Mouse (Mus musculus): ENCODE measurements at regions not wholly inside any gene's neighbourhood (a gene's known extent, or its start where the extent isn't known, plus 50 kb on each side); places are given as distances from the start of the nearest gene placed in this dataset.

GRCm38 (mm10) chr3:21638886-21639285, 437.6 kb upstream of the Tbl1xr1 start:
- no peaks in the 10 kb centered on the region for H3K4me1 ChIP-seq (ENCODE audit: control insufficient read depth, low read depth, low read length)
- H3K27ac ChIP-seq (ENCODE audit: low read length) = no peak overlapping the region
- H3K9ac ChIP-seq (ENCODE audit: low read depth, low read length) = no peak overlapping the region
- H3K9me3 ChIP-seq (replicated peaks; ENCODE audit: control insufficient read depth, low read length) = no peaks in the 10 kb centered on the region
- WGBS (ENCODE audit: insufficient replicate concordance) = 63% methylated on average over 5 of the region's 5 CpGs
- H3K36me3 ChIP-seq (ENCODE audit: control insufficient read depth, insufficient read depth) = no peaks in the 10 kb centered on the region
- H3K4me3 ChIP-seq (ENCODE audit: low read depth, low read length) = no peak overlapping the region
- H3K27me3 ChIP-seq (ENCODE audit: control insufficient read depth, insufficient read depth, low read depth, low read length) = no peaks in the 10 kb centered on the region
- H3K4me2 ChIP-seq (ENCODE audit: low read depth, low read length) = no peak overlapping the region
- ATAC-seq (ENCODE audit: low read depth) = no peak

GRCm38 (mm10) chr3:21639576-21639975, 436.9 kb upstream of the Tbl1xr1 start:
- Histone ChIP-seq H3K36me3 (ENCODE audit: control insufficient read depth, insufficient read depth) (no peaks in the 10 kb centered on the region), H3K9me3 (replicated peaks; ENCODE audit: control insufficient read depth, low read length) (no peaks in the 10 kb centered on the region), H3K27ac (ENCODE audit: low read length) (no peak overlapping the region), H3K4me2 (ENCODE audit: low read depth, low read length) (no peak overlapping the region), H3K4me3 (ENCODE audit: low read depth, low read length) (no peak overlapping the region), H3K27me3 (ENCODE audit: control insufficient read depth, insufficient read depth, low read depth, low read length) (no peaks in the 10 kb centered on the region), H3K9ac (ENCODE audit: low read depth, low read length) (no peak overlapping the region), H3K4me1 (ENCODE audit: control insufficient read depth, low read depth, low read length) (no peaks in the 10 kb centered on the region)
- WGBS (ENCODE audit: insufficient replicate concordance) = 17% methylated on average over 5 of the region's 5 CpGs
- ATAC-seq (ENCODE audit: low read depth) = no peak

DNA sequence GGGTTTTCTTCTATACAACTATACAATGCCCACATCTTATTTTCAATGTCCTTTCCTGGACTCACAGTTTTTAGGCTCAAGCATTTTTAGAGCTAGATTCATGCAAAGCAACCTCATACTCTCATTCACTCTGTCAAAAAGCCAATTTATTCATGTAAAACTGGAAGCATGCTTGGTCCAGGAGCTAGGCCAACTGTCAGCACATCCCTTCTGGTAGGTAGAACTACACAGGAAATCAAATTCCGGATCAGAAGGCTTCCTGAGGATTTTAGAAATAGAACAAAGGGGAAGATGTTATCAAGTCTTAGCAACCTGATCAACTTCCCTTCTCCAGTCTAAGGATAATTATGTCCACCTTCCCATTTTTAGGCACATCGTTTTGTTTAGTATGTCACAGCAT, 432.4 kb upstream of the Tbl1xr1 start:
- Histone ChIP-seq H3K27ac (ENCODE audit: low read length) (no peak overlapping the region), H3K4me1 (ENCODE audit: control insufficient read depth, low read depth, low read length) (no peaks in the 10 kb centered on the region), H3K36me3 (ENCODE audit: control insufficient read depth, insufficient read depth) (no peaks in the 10 kb centered on the region), H3K9me3 (replicated peaks; ENCODE audit: control insufficient read depth, low read length) (no peaks in the 10 kb centered on the region), H3K9ac (ENCODE audit: low read depth, low read length) (no peak overlapping the region), H3K4me3 (ENCODE audit: low read depth, low read length) (no peak overlapping the region), H3K27me3 (ENCODE audit: control insufficient read depth, insufficient read depth, low read depth, low read length) (no peaks in the 10 kb centered on the region), H3K4me2 (ENCODE audit: low read depth, low read length) (no peak overlapping the region)
- no peak for ATAC-seq (ENCODE audit: low read depth)
- WGBS (ENCODE audit: insufficient replicate concordance) = 29% methylated on average over 2 of the region's 2 CpGs

DNA sequence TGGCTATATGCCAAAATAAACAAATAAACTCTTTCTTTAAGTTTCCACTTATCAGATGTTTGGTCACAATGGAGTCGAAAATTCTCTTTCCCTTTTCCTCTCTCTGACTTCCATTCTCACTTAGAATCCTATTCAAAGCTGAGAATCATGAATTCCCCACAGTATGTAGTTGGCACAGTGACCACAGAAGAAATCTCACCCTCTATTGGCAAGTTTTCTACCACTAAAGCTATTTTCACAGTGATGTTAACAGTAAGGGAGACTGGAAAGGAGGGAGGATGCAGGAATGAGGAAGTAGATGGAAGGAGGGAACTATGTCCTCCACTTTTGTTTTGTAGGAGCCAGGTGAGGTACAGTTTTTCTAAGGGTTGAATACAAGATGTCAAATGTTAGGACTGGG, 431.2 kb upstream of the Tbl1xr1 start:
- no peak for ATAC-seq (ENCODE audit: low read depth)
- 30% methylated on average over 1 of the region's 1 CpGs for WGBS (ENCODE audit: insufficient replicate concordance)
- no peaks in the 10 kb centered on the region for H3K36me3 ChIP-seq (ENCODE audit: control insufficient read depth, insufficient read depth)

GRCm38 (mm10) chr3:21649885-21650469, 426.5 kb upstream of the Tbl1xr1 start:
- Histone ChIP-seq H3K36me3 (ENCODE audit: control insufficient read depth, insufficient read depth) (no peaks in the 10 kb centered on the region), H3K4me2 (ENCODE audit: low read depth, low read length) (no peak overlapping the region), H3K27ac (ENCODE audit: low read length) (no peak overlapping the region), H3K9ac (ENCODE audit: low read depth, low read length) (no peak overlapping the region), H3K27me3 (ENCODE audit: control insufficient read depth, insufficient read depth, low read depth, low read length) (no peaks in the 10 kb centered on the region), H3K4me3 (ENCODE audit: low read depth, low read length) (no peak overlapping the region), H3K4me1 (ENCODE audit: control insufficient read depth, low read depth, low read length) (no peaks in the 10 kb centered on the region), H3K9me3 (replicated peaks; ENCODE audit: control insufficient read depth, low read length) (no peaks in the 10 kb centered on the region)
- no peak for ATAC-seq (ENCODE audit: low read depth)
- 53% methylated on average over 8 of the region's 8 CpGs for WGBS (ENCODE audit: insufficient replicate concordance)

More for the DNA sequence above, 431.2 kb upstream of the Tbl1xr1 start:
- Histone ChIP-seq H3K9me3 (replicated peaks; ENCODE audit: control insufficient read depth, low read length) (no peaks in the 10 kb centered on the region), H3K4me3 (ENCODE audit: low read depth, low read length) (no peak overlapping the region), H3K27me3 (ENCODE audit: control insufficient read depth, insufficient read depth, low read depth, low read length) (no peaks in the 10 kb centered on the region), H3K9ac (ENCODE audit: low read depth, low read length) (no peak overlapping the region), H3K27ac (ENCODE audit: low read length) (no peak overlapping the region), H3K4me1 (ENCODE audit: control insufficient read depth, low read depth, low read length) (no peaks in the 10 kb centered on the region), H3K4me2 (ENCODE audit: low read depth, low read length) (no peak overlapping the region)

GRCm38 (mm10) chr3:21655301-21655700, 421.2 kb upstream of the Tbl1xr1 start:
- WGBS (ENCODE audit: insufficient replicate concordance) = 64% methylated on average over 2 of the region's 2 CpGs
- Histone ChIP-seq H3K36me3 (ENCODE audit: control insufficient read depth, insufficient read depth) (no peaks in the 10 kb centered on the region), H3K4me3 (ENCODE audit: low read depth, low read length) (no peak overlapping the region), H3K27ac (ENCODE audit: low read length) (no peak overlapping the region), H3K9me3 (replicated peaks; ENCODE audit: control insufficient read depth, low read length) (no peaks in the 10 kb centered on the region), H3K4me2 (ENCODE audit: low read depth, low read length) (no peak overlapping the region), H3K27me3 (ENCODE audit: control insufficient read depth, insufficient read depth, low read depth, low read length) (no peaks in the 10 kb centered on the region), H3K4me1 (ENCODE audit: control insufficient read depth, low read depth, low read length) (no peaks in the 10 kb centered on the region), H3K9ac (ENCODE audit: low read depth, low read length) (no peak overlapping the region)
- no peak for ATAC-seq (ENCODE audit: low read depth)

GRCm38 (mm10) chr3:21667349-21668143, 408.9 kb upstream of the Tbl1xr1 start:
- H3K9me3 ChIP-seq (replicated peaks; ENCODE audit: control insufficient read depth, low read length) = no peaks in the 10 kb centered on the region
- no peaks in the 10 kb centered on the region for H3K4me1 ChIP-seq (ENCODE audit: control insufficient read depth, low read depth, low read length)
- no peak overlapping the region for H3K27ac ChIP-seq (ENCODE audit: low read length)
- no peak overlapping the region for H3K4me3 ChIP-seq (ENCODE audit: low read depth, low read length)
- 31% methylated on average over 5 of the region's 5 CpGs for WGBS (ENCODE audit: insufficient replicate concordance)
- H3K4me2 ChIP-seq (ENCODE audit: low read depth, low read length) = no peak overlapping the region
- no peaks in the 10 kb centered on the region for H3K27me3 ChIP-seq (ENCODE audit: control insufficient read depth, insufficient read depth, low read depth, low read length)
- no peak for ATAC-seq (ENCODE audit: low read depth)
- no peak overlapping the region for H3K9ac ChIP-seq (ENCODE audit: low read depth, low read length)
- no peaks in the 10 kb centered on the region for H3K36me3 ChIP-seq (ENCODE audit: control insufficient read depth, insufficient read depth)

DNA sequence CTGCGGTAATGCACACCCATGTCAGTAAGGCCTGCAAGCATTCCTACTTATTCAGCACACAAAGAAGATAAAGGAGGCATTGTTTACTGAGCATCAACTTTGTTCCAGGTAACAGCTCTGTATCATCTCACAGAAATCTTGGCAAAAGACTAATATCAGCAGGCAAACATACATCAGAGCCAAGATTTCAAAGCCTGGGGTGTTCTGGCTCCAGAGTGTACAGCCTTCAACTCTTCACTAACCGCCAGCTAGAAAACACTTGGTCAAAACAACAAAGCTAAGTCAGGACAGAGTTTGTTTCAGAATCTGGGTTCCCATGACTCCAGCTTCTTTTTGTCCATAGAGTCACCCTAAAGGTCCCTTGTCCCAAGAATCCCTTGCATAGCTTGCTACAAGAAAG, 404.6 kb upstream of the Tbl1xr1 start:
- H3K9me3 ChIP-seq (replicated peaks; ENCODE audit: control insufficient read depth, low read length) = no peaks in the 10 kb centered on the region
- ATAC-seq (ENCODE audit: low read depth) = no peak
- H3K27ac ChIP-seq (ENCODE audit: low read length) = no peak overlapping the region
- no peak overlapping the region for H3K4me3 ChIP-seq (ENCODE audit: low read depth, low read length)
- H3K36me3 ChIP-seq (ENCODE audit: control insufficient read depth, insufficient read depth) = no peaks in the 10 kb centered on the region
- no peaks in the 10 kb centered on the region for H3K4me1 ChIP-seq (ENCODE audit: control insufficient read depth, low read depth, low read length)
- H3K9ac ChIP-seq (ENCODE audit: low read depth, low read length) = no peak overlapping the region
- no peak overlapping the region for H3K4me2 ChIP-seq (ENCODE audit: low read depth, low read length)
- 60% methylated on average over 2 of the region's 2 CpGs for WGBS (ENCODE audit: insufficient replicate concordance)
- H3K27me3 ChIP-seq (ENCODE audit: control insufficient read depth, insufficient read depth, low read depth, low read length) = no peaks in the 10 kb centered on the region

DNA sequence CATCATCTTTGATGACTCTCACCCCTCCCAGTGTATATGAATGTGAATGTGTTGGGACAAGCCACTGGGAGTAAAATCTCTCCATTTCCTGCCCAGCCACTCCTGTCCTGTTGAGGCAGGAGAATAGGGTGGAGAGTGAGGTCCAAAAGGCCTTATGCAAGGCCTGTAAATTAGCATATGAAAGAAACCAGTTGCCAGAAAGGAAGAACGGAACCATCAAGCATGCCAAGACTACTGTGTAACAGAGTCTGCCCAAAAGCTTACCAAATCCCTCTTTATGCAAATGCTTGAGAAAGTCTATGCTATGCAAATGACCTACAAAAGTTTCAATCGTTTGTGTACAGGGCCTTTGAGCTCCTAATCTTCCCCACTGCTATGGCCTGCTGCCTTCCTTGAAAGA, 404.0 kb upstream of the Tbl1xr1 start:
- H3K4me2 ChIP-seq (ENCODE audit: low read depth, low read length) = no peak overlapping the region
- no peak overlapping the region for H3K9ac ChIP-seq (ENCODE audit: low read depth, low read length)
- 58% methylated on average over 2 of the region's 2 CpGs for WGBS (ENCODE audit: insufficient replicate concordance)
- no peaks in the 10 kb centered on the region for H3K36me3 ChIP-seq (ENCODE audit: control insufficient read depth, insufficient read depth)
- H3K27me3 ChIP-seq (ENCODE audit: control insufficient read depth, insufficient read depth, low read depth, low read length) = no peaks in the 10 kb centered on the region
- no peak overlapping the region for H3K4me3 ChIP-seq (ENCODE audit: low read depth, low read length)
- no peak overlapping the region for H3K27ac ChIP-seq (ENCODE audit: low read length)
- no peaks in the 10 kb centered on the region for H3K9me3 ChIP-seq (replicated peaks; ENCODE audit: control insufficient read depth, low read length)
- no peak for ATAC-seq (ENCODE audit: low read depth)
- no peaks in the 10 kb centered on the region for H3K4me1 ChIP-seq (ENCODE audit: control insufficient read depth, low read depth, low read length)

All from liver, embryonic 16.5 days (tissue).